Mouse (Mus musculus) T-helper 1 cell (primary cell): ENCODE data around the gene Acly.
"Not testable (repeated sequence)": the region's sequence is repeated elsewhere in the genome, so short reads cannot be mapped to it uniquely, and the experiment has no call there.

Experiments
- in situ Hi-C: fragments of 300-600 bp; cut with MboI, MseI; formaldehyde crosslinking; loops from one replicate; pipeline ENCODE4 v1.15.1; 2025; ENCODE audit warnings: high pct_unique_total_duplicates

Acly gene

GRCm38 (mm10) chr11:100546955-100547354 lies 19.2 kb upstream of the Acly start:
- in situ Hi-C loops: no loop called here

GRCm38 (mm10) chr11:100545746-100546085 lies 17.9 kb upstream of the Acly start:
- in situ Hi-C loops: no loop called here

GRCm38 (mm10) chr11:100544832-100545745 lies 17.3 kb upstream of the Acly start, which contains the start of gene Ttc25:
TSS of gene Ttc25 (plus strand) at chr11:100545607.
- in situ Hi-C loops: no loop called here

GRCm38 (mm10) chr11:100541577-100541976 lies 13.8 kb upstream of the Acly start:
- in situ Hi-C loops: no loop called here

GRCm38 (mm10) chr11:100540966-100541365 lies 13.2 kb upstream of the Acly start:
- in situ Hi-C loops: no loop called here

GRCm38 (mm10) chr11:100536466-100536865 lies 8.7 kb upstream of the Acly start:
- in situ Hi-C loops: no loop called here

- in situ Hi-C loops: no loop called here
These were observed 8.2 kb upstream of the Acly start for GRCm38 (mm10) chr11:100535996-100536395.

- in situ Hi-C loops: not testable (repeated sequence)
These were observed 7.0 kb upstream of the Acly start for GRCm38 (mm10) chr11:100534821-100535220.

- in situ Hi-C loops: not testable (repeated sequence)
These were observed 6.6 kb upstream of the Acly start for GRCm38 (mm10) chr11:100534411-100534810.

GRCm38 (mm10) chr11:100533871-100534270 lies 6.1 kb upstream of the Acly start:
- in situ Hi-C loops: no loop called here

- in situ Hi-C loops: no loop called here
These were observed 770 bp upstream of the Acly start for GRCm38 (mm10) chr11:100528375-100529165.

- in situ Hi-C loops: no loop called here
These were observed 738 bp downstream of the Acly start for GRCm38 (mm10) chr11:100527066-100527457.

- in situ Hi-C loops: no loop called here
These were observed 1.6 kb downstream of the Acly start for GRCm38 (mm10) chr11:100526052-100526816.

- in situ Hi-C loops: loop anchor here (5.0 kb wide), 2 partner anchors 43 to 1523 kb away; no protein-coding TSS in a partner anchor
These were observed 2.7 kb downstream of the Acly start for GRCm38 (mm10) chr11:100524987-100525630.

GRCm38 (mm10) chr11:100524358-100524757 lies 3.4 kb downstream of the Acly start:
- in situ Hi-C loops: loop anchor here (5.0 kb wide), 2 partner anchors 42 to 1522 kb away; no protein-coding TSS in a partner anchor

GRCm38 (mm10) chr11:100520838-100521237 lies 7.0 kb downstream of the Acly start:
- in situ Hi-C loops: loop anchor here (5.0 kb wide), 2 partner anchors 39 to 1519 kb away; no protein-coding TSS in a partner anchor

GRCm38 (mm10) chr11:100519188-100519587 lies 8.6 kb downstream of the Acly start:
- in situ Hi-C loops: no loop called here

GRCm38 (mm10) chr11:100518188-100518591 lies 9.6 kb downstream of the Acly start:
- in situ Hi-C loops: no loop called here

- in situ Hi-C loops: no loop called here
These were observed 11.5 kb downstream of the Acly start for GRCm38 (mm10) chr11:100516291-100516690.

GRCm38 (mm10) chr11:100515789-100516188 lies 12.0 kb downstream of the Acly start:
- in situ Hi-C loops: no loop called here

GRCm38 (mm10) chr11:100515061-100515460 lies 12.7 kb downstream of the Acly start:
- in situ Hi-C loops: no loop called here
